Mouse (Mus musculus) erythroid progenitor cell, adult 5-6 weeks (primary cell): ENCODE measurements at regions not wholly inside any gene's neighbourhood (a gene's known extent, or its start where the extent isn't known, plus 50 kb on each side); places are given as distances from the start of the nearest gene placed in this dataset.

Experiments used
- ATAC-seq: replicated peaks from 2 replicates; pipeline ENCODE4 v1.8.0; 2016; ENCODE audit warnings: moderate number of reproducible peaks, mild to moderate bottlenecking, moderate TSS enrichment, inconsistent platforms; ENCODE audit not compliant: poor library complexity, low FRiP score, severe bottlenecking

DNA sequence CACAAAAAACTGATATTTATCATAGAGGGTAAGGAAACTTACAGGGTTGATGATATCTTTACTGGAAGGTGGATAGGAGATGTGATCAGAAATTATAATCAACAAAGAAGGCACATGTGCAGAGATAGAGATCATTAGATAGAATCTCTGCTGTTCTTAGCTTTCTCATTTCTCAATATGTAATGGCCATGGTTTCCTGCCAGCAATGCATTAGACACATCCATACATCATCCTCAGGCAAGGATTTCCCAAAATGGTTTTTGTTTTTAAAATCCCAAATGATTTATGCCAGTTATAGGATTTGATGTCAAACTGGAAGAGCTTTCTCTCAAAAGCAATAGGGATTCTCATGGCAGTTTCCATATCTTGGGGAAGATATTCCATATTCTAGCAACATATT is 52.0 kb upstream of the C030005K15Rik start:
- ATAC-seq, result no peak

DNA sequence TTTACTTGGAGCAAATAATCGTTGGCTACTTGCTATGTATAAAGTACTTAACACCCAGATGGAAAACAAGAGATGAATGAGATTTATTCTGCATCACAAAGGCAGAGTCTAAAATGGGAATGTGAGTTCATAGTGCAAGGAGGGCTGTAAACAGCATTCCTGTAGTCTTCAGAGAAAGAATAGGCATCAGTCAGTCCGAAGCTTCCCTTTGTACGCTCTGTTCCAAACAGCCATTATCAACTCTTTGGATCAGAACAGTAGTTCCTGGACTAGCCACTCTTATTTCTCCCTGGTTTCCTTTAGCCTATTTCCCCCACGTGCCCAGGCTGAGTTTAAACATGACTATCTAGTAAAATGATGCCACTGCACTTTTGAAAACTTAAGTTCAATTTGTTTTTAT is 52.8 kb upstream of the C030005K15Rik start:
- no peak for ATAC-seq

DNA sequence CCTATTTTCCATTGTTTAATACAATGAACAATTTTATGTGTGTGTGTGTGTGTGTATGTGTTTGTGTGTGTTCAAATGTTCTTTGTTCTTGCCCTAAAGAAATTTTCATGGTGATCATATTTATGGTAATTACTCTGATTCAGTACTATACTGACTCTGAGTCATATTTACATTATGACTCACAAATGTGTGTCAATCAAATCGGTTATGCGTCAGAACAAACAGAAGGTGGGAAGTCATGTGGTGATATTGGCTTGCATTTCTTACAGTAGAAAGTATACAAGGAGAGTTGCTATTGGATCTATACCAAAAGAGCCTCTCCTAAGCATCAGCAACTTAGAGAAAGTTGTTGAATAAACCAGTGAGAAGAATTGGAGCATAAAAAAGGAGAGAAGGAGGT is 67.2 kb upstream of the C030005K15Rik start:
- no peak for ATAC-seq

DNA sequence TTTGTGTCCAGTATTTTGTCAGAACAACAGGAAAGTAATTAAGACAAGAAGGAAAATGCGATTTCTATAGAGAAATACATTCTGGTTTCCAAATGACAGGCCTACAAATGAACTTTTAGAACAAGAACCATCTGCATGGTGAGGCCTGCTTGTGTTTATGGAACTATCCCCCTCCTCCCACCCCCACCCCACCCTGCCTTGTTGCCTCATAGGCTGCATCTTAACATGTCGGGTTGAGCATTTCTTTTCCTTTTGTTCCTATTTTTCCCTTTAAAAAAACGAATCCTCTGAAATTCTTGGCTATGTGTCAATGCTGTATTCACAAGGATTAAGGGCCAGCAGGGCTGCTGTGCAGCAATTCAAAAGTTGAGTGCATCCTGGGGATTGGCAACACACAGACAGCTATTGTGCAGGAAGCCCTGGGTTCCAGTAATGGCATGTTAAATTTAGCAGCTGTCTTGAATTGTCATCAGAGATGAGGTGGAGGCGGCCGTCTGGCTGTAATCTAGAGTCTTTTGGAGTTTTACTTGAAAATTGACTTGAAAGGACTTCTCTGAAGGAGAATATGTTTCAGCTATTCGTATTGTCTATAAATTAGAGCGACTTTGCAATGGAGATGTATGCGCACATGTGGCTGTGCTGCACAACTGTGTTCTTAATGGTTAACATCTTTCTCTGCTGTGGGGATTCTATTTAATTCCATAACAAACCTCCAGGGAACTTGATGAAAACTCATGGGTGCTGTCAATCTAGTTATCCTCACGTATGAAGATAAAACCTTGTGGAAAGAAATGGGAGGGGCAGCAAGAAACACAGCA is 75.1 kb upstream of the C030005K15Rik start:
- ATAC-seq, result no peak

DNA sequence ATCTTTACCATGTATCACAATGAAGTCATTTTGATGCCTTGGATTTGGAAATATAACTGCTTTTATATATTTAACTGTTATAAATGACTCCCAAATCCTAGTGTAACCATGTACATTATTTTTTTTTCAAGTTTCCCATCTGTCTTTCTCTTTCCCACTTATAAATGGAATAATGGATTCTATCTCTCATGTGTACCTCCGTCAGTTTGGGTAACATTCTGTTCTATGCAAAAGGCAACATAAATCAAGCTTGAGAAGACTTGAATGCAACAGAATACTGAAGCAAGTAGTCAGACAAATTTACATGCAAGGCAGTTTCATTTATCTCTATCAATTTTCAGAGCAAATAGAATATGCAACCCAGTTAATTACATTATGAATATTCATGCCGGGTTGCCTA is 81.4 kb upstream of the C030005K15Rik start:
- ATAC-seq, result no peak

DNA sequence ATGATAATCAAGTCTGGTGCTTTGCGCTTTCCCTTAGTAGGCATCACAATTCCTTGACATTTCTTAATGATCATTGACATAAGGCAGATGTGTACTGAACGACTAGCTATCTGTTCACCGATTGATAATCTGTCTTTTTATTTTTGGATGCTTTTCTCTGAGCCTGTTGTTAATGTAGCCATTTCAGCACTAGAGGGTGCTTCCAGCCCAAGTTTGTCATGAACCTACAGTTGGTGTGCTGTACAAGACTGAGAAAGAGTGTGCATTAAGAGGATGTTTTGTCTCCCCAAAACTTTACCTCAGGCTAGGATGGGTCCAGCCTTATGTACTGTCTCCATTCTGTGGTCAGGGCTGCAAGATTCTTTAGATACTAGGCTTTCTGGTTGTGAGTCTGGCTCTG is 116.0 kb upstream of the C030005K15Rik start:
- no peak for ATAC-seq

DNA sequence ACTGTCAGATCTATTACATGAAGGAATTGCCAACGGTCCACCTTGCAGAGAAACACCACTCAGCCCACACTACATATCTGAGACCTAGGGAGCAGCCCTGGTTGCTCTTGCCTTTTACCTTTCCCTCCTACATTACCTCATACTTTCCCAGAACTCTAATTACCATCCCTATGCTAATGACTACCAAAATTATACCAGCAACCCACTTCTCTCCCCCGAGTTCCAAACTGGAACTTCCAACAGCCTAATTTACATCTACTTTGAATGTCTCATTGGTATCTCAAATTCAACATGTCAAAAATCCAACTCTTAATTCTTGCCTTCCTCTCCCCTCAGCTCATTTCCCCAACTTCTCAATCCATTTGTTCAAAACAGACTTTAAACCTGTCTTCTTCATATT is 124.9 kb upstream of the C030005K15Rik start:
- no peak for ATAC-seq

DNA sequence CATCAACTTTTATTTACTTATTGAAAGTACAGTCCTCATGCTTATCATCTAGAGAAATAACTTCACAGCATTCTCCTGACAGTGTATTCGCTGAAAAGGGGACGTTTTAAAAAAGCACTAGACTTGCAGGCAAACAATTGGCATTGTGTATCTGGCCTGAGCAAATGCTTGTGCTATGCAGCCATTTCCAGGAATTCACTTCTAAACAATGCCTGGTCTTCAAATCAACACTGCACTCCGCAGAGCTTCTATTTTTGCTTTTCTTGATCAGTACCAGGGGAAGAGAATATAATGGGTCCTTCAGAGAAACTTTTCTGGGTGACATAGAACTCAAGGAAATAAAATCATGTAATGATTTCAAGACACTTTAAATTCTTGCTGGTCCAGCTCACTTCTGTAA is 150.5 kb upstream of the C030005K15Rik start:
- ATAC-seq, result no peak

DNA sequence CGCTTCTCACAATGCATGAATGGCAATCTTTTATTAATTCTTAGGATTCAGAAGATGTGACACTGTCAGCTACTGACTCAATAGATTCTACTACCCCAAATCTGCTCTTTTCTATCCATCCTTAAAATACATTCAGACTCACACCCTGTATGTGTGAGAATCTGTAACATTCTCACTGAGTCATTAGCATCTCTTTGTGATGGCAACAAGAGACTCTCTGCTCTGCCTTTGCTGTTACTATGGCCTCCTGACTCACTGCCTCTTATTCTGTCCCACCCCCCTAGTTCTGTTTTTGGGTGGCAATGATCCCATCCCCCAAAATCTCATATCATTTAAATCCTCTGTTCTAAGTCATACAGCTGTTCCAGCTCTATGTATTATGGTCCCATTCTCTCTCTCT is 159.5 kb upstream of the C030005K15Rik start:
- no peak for ATAC-seq

DNA sequence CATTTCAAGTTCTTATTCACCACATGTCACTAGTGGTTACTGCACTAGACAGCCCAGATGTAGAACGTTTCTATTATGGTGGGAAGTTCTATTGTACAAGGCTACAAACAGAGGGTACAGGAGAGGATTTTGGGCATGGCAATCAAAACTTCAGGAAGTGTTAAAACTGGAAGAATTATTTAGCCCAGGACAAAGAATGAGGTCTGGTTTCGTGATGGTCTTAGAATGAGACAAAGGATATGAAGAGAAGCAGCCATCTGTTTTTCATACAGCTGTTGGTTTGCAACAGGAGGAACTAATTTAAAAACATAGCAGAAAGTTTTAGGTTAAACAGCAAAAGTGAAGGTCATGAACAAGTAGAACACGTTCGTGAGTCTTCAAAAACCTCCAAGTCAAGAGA is 179.2 kb upstream of the C030005K15Rik start:
- ATAC-seq, result no peak

DNA sequence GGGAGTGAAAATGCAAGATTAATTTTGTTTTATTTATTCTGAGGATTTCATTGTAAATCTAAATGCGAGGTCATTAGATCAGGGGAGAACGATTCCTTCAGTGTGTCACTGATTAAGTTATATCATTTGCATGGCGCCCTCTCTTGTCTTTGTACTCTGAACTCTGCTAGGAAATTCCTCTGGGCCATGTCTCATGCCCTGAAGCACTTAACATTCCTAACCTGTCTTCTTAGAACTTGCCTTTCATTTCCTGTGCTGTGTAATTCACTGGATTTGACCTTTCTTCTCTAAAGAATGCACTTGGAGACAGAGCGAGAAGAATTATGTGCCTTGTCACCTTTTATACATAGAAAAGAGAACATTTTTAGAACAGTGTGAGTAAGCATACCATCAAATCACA is 199.0 kb upstream of the C030005K15Rik start:
- no peak for ATAC-seq

DNA sequence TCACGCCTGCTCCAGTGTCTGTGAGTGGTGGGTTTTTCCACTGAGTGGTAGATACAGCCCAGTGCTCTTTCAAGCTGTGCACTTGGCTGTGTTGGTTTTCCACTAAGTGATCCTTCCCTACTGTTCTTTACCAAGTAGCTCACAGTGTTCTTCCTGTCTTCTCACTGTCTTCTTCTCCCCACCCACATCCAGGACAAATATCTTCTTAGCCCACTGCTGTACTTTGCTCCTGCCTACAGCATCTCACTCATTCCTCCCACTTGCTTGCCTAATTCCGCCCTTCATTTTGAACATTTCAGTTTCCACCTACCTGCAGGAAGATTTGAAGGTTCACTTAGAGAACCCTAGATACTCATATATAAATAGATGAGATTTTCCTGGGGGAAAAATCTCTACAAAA is 213.8 kb upstream of the C030005K15Rik start:
- no peak for ATAC-seq

DNA sequence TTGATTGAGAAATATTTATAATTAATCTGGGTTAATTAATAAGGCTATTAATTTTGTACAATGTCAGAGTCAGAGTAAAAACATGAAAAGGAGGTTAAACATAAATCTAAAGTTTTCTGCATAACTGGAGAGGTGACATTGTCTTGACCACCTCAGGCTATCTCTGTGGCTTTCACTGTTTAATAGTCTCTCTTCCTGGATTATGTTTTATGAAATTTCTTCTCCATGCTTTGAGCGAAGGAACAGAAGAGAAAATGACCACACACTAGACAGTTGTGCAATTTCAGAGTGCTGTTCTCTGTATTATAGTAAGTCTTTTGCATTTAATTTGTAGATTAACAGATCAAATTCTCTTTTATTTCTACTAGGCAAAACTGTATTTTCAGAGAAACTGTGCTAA is 239.3 kb upstream of the C030005K15Rik start:
- ATAC-seq, result no peak

DNA sequence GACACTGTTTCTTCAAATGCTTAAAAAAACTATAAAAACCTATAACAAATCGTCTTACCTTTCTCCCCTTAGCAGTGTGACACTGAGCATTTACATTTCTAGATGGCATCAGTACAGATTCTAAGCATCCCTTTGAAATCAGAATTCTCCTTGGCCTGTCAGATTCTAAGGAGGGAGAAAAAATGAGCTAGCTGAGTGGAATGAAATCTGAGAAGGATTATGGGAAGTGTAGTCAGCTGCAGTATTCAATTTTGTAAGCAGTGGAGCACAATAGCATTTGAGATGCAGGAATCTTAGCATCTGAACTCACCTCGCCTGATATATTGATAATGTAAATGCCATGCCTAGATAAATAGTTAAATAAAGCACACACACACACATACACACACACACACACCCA is 240.4 kb upstream of the C030005K15Rik start:
- ATAC-seq, result no peak

DNA sequence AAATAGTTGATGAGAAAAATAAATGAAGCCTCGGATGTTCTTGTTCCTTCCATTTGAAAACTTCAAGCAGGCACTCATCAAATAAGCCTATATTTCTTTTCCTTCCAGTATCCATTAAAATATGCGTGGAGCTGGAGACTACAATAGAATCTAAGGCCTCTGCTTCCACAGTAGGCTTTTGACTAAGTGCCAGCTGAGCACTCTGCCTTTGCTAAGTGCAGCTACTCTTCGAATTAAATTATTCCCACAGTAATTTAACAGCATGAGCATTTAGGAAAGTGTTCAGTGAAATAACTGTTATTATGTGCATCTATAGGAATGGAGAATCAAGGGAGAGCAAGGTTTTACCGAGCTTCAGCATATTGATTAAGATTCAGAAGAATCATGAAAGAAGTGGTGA is 280.5 kb upstream of the C030005K15Rik start:
- ATAC-seq, result no peak

DNA sequence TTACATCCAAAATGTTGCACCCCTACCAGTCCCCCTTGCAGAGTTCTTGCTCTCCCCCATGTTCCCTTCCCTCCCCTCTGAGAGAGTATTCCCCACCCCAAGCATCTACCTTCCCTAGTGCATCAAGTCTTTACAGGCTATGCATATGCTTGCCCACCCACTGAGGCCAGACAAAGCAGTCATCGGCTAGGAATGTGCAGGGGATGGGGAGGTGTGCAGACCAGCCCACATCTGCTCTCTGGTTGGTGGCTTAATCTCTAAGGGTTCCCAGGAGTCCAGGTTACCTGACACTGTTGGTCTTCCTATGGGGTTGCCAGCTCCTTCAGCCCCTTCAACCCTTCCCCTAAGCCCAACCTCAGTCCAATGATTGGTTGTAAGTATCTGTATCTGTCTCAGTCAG is 281.8 kb upstream of the C030005K15Rik start:
- no peak for ATAC-seq

DNA sequence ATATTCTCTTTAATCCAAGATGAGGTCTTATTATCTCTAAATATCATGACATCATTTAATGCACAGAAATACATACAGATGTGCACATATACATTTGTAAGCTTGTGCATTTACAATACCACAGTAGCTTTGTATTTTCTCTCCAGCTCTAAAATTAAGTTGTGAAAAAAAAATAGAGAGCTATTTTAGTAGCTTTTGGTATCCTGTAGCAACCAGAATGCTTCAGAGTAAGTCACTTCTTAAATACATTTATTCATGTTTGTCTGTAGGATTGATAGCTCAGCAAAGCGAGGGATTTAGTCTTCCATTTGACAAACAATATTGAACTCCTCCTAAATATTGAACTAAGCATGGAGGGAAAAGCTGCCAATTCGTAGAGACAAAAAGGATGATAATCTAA is 286.4 kb upstream of the C030005K15Rik start:
- no peak for ATAC-seq

DNA sequence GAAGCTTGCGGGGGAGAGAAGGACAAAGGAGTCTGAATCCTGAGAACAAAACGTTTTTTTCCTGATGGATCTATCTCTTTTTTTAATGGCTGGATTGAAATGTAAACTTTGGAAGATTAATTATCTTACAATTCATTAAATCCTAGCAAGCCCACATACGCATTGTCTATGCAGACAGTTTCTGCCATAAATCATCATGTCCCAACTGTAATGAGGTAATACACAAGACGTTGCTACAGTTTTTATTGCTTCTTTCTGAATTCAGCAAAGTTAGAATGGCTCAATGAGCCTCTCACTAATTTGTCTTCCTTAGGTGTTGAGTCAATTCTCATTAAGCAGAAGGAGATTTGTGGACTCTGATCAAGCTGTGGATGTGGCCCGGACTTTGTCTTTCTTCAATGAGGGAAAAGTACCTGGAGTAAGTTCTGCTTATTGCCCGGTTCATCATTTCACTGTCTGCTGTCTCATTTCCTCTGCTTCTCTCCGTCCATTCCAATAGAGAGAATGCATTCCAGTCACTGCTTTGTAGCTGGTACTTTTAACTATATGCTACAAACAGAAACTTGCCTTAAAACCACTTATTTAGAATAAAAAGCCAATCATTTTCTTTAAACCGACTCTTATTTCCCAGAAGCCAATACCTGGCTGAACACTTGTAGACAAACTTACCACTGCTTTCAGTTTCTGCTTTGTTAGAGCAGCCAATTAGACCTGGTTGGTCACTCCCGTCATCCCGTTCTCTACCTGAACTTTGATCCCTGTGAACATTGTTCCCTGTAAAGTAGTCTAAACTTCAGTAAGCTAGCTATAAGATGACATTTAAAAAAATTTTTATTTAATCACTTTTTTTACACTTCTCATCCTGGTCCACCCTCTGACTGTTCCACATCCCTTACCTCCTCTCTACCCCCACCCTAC is 288.7 kb upstream of the C030005K15Rik start:
- ATAC-seq, result no peak

DNA sequence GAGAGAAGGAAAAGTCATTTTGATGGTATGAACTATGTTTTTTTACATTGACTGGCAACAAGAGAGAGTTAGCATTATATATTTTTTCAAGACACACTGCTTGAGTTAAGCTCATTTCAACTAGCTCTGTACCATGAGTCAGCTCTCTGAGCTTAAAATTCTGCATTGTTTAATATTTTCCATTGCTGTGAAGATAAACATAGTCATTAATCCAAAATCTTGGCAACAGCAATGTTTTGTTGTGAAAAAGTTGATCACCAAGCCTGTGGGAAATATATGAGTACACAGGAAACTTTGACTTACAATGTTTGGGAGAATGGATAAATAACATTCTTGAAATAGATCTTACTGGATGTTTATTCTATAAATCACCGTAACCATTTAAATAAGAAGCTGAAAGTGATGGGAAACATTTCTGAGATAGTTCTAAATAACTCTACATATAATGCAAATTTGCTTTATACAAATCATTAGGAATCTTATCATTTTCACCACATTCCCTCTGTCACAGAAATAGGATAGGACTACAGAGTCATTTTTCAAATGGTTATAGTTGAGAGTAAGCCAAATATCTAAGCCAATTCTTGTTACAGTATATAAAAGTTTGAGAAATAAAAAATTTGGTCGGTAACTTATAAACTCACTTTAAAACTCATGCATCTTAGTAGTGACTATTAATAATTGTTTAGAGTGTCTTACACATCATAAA is 290.2 kb upstream of the C030005K15Rik start:
- ATAC-seq, result no peak

DNA sequence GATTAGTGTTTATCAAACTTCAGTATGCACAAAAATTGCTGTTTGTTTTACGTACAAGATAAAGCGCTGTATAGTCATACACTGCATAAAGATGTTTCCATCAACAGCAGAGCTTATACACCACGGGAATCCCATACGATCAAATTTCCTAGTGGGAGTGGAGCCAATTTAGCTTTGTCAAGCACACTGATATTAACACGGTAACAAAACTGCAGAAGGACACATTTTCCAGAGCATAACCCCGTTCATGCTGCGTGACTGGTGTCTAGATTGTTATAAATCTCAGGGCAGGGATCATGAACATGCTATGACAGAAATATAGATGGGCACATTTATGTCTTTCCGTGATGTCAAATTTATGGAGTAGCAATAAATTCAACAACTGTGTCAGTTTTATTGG is 302.6 kb upstream of the C030005K15Rik start:
- no peak for ATAC-seq

DNA sequence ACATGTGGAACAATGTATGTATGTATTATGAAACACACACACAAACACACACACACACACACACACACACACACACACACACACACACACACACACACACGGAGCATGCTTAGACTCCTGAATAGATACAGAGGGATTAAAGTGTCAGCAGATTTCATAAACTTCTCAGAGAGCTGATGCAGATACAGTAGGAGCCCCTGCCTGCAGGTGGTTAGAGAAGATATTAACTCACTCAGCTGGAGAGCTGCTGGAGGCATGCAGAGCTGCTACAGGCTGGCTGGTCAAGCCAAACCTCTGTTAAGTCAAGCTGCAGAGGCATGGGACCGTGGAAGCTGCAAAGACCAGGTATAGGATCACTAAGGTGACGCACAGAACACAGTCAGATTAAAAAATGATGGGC is 303.1 kb upstream of the C030005K15Rik start:
- ATAC-seq, result no peak
